Mouse (Mus musculus): Measurements from ENCODE around the gene Slc16a8. TPM values are rescaled to one million over a fixed set of nuclear protein-coding genes. Genes with fewer than 3 reads are reported as not detected.

Gene Slc16a8
- total and polyA plus RNA-seq, 3 experiments = 0.08 to 0.83 TPM; not detected in 1

GRCm38 (mm10) chr15:79292779-79293178, 38.2 kb upstream of the Slc16a8 start:
- DNase-seq (ENCODE audit: extremely low read depth) = no peak
- Histone ChIP-seq H3K27ac (ENCODE audit: insufficient read depth, low read depth) (no peak overlapping the region), H3K36me3 (replicated peaks in 1 of 2; ENCODE audit: control insufficient read depth in 1 of 2, insufficient read depth in 1 of 2, low read length in 1 of 2) (peaks cover 43 to 83% of the 10 kb centered on the region in 2 experiments), H3K4me1 (ENCODE audit: control insufficient read depth in 1 of 2, insufficient read depth in 2 of 2) (no peaks in the 10 kb centered on the region), H3K9me3 (replicated peaks; ENCODE audit: low read length) (no peaks in the 10 kb centered on the region), H3K4me3 (replicated peaks in 1 of 3; ENCODE audit: low read depth in 2 of 3, low read length in 2 of 3, poor library complexity in 1 of 3) (no peak overlapping the region), H3K4me2 (ENCODE audit: insufficient read depth, low read depth, poor library complexity, severe bottlenecking) (no peak overlapping the region), H3K79me2 (replicated peaks; ENCODE audit: control insufficient read depth, extremely low read depth, insufficient read depth, poor library complexity, severe bottlenecking) (no peaks in the 10 kb centered on the region), H3K27me3 (replicated peaks) (no peaks in the 10 kb centered on the region), H3K9ac (ENCODE audit: insufficient read depth, low read depth) (no peak overlapping the region)
- in situ Hi-C loops (cut with MboI; ENCODE audit: low pct_ligation_motif_present, low pct_unique_long_range_greater_than_20kb, low sequenced_read_pairs) = no loop called here
- dilution Hi-C loops (cut with MboI; ENCODE audit: extremely low pct_ligation_motif_present, extremely low pct_unique_long_range_greater_than_20kb, low sequenced_read_pairs) = no loop called here
- TF ChIP-seq MYC (IDR thresholded peaks at IDR 0.05; ENCODE audit: low read depth, low read length) (no peak), CTCF (conservative IDR thresholded peaks at IDR 0.05 in 1 of 2, IDR thresholded peaks at IDR 0.05 in 1 of 2; ENCODE audit: low read depth in 2 of 2, low read length in 2 of 2) (no peak), RCOR1 (conservative IDR thresholded peaks at IDR 0.05; ENCODE audit: low read depth, low read length) (no peak), POLR2A (IDR thresholded peaks at IDR 0.05; ENCODE audit: low read depth, low read length) (no peak), UBTF (IDR thresholded peaks at IDR 0.05; ENCODE audit: low read depth, low read length) (no peak), CHD2 (IDR thresholded peaks at IDR 0.05; ENCODE audit: low read length) (no peak), RAD21 (IDR thresholded peaks at IDR 0.05; ENCODE audit: low read depth, low read length) (no peak), IRF4 (IDR thresholded peaks at IDR 0.05; ENCODE audit: low read depth, low read length) (no peak), ETS1 (conservative IDR thresholded peaks at IDR 0.05; ENCODE audit: low read depth, low read length) (no peak), ZMIZ1 (IDR thresholded peaks at IDR 0.05; ENCODE audit: low read depth, low read length) (no peak), ZNF384 (IDR thresholded peaks at IDR 0.05; ENCODE audit: low read depth, low read length) (no peak), POLR2AphosphoS2 (IDR thresholded peaks at IDR 0.05; ENCODE audit: low read depth, low read length) (no peak)

- TF ChIP-seq CHD2 (IDR thresholded peaks at IDR 0.05; ENCODE audit: low read length) (no peak), E2F4 (IDR thresholded peaks at IDR 0.05; ENCODE audit: insufficient replicate concordance, low read depth, low read length) (no peak), HCFC1 (IDR thresholded peaks at IDR 0.05; ENCODE audit: low read depth, low read length) (no peak), CTCF (conservative IDR thresholded peaks at IDR 0.05 in 1 of 2, IDR thresholded peaks at IDR 0.05 in 1 of 2; ENCODE audit: low read depth in 2 of 2, low read length in 2 of 2) (peak in 1 of 2 experiments; percentile 34; a peak in 2 of 4 replicates), POLR2A (IDR thresholded peaks at IDR 0.05; ENCODE audit: low read depth, low read length) (no peak), IRF4 (IDR thresholded peaks at IDR 0.05; ENCODE audit: low read depth, low read length) (no peak), CHD1 (IDR thresholded peaks at IDR 0.05; ENCODE audit: low read depth, low read length) (no peak), ZC3H11A (IDR thresholded peaks at IDR 0.05; ENCODE audit: low read depth, low read length) (no peak), SMC3 (IDR thresholded peaks at IDR 0.05; ENCODE audit: low read depth, low read length) (peak; percentile 27), ZNF384 (IDR thresholded peaks at IDR 0.05; ENCODE audit: low read depth, low read length) (no peak), MAZ (IDR thresholded peaks at IDR 0.05; ENCODE audit: low read depth, low read length) (no peak), ZMIZ1 (IDR thresholded peaks at IDR 0.05; ENCODE audit: low read depth, low read length) (no peak), POLR2AphosphoS2 (IDR thresholded peaks at IDR 0.05; ENCODE audit: low read depth, low read length) (no peak), BHLHE40 (IDR thresholded peaks at IDR 0.05; ENCODE audit: low read depth, low read length) (no peak), ELF1 (IDR thresholded peaks at IDR 0.05; ENCODE audit: low read depth, low read length) (no peak)
- no peak overlapping the region for H3K4me3 ChIP-seq (replicated peaks in 1 of 3; ENCODE audit: low read depth in 2 of 3, low read length in 2 of 3, poor library complexity in 1 of 3)
- dilution Hi-C loops (cut with MboI; ENCODE audit: extremely low pct_ligation_motif_present, extremely low pct_unique_long_range_greater_than_20kb, low sequenced_read_pairs) (no loop called here), in situ Hi-C loops (cut with MboI; ENCODE audit: low pct_ligation_motif_present, low pct_unique_long_range_greater_than_20kb, low sequenced_read_pairs) (no loop called here)
- no peak overlapping the region for H3K4me2 ChIP-seq (ENCODE audit: insufficient read depth, low read depth, poor library complexity, severe bottlenecking)
- no peaks in the 10 kb centered on the region for H3K4me1 ChIP-seq (ENCODE audit: control insufficient read depth in 1 of 2, insufficient read depth in 2 of 2)
- H3K27ac ChIP-seq (ENCODE audit: insufficient read depth, low read depth) = no peak overlapping the region
- no peak for DNase-seq (ENCODE audit: extremely low read depth)
- H3K36me3 ChIP-seq (replicated peaks in 1 of 2; ENCODE audit: control insufficient read depth in 1 of 2, insufficient read depth in 1 of 2, low read length in 1 of 2) = peaks cover 57 to 91% of the 10 kb centered on the region in 2 experiments
- no peaks in the 10 kb centered on the region for H3K9me3 ChIP-seq (replicated peaks; ENCODE audit: low read length)
- H3K27me3 ChIP-seq (replicated peaks) = no peaks in the 10 kb centered on the region
- no peak overlapping the region for H3K9ac ChIP-seq (ENCODE audit: insufficient read depth, low read depth)
- H3K79me2 ChIP-seq (replicated peaks; ENCODE audit: control insufficient read depth, extremely low read depth, insufficient read depth, poor library complexity, severe bottlenecking) = no peaks in the 10 kb centered on the region
Measured at GRCm38 (mm10) chr15:79290340-79290739, 35.8 kb upstream of the Slc16a8 start.
